Mouse (Mus musculus) bone marrow macrophage, adult 2 months (primary cell): ENCODE measurements at regions not wholly inside any gene's neighbourhood (a gene's known extent, or its start where the extent isn't known, plus 50 kb on each side); places are given as distances from the start of the nearest gene placed in this dataset.

Experiments used
- CTCF ChIP-seq: IDR thresholded peaks from 2 replicates; pipeline ENCODE4 v1.5.1; 2012; ENCODE audit warnings: low read depth, mild to moderate bottlenecking, low read length, moderate library complexity
- POLR2A ChIP-seq: IDR thresholded peaks from 2 replicates; pipeline ENCODE4 v1.6.1; 2012; ENCODE audit warnings: mild to moderate bottlenecking, low read depth, low read length, borderline replicate concordance

DNA sequence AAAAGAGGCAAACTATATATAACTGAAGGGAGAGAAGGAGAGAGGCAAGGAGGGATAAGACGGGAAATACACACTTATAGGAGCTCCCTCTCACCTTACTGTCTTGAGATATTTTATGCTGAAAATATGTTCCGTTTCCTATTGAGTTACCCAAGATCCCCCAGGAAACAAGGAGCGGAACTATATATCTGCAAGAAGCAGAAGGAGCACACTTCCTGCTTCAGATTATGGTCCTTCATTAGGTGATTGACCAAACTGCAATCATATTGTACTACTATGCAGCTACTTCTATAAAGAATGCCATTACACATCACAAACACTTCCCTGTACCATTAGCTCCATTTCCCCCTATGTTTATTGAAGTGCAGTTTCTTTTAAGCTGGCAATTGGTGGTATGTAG is 304.9 kb upstream of the Gm21798 start:
- TF ChIP-seq CTCF (no peak), POLR2A (no peak)
